Mouse (Mus musculus) heart, embryonic 14.5 days (tissue): ENCODE measurements around the gene Mroh3. TPM values are rescaled to one million over a fixed set of nuclear protein-coding genes. Genes with fewer than 3 reads are reported as not detected.

Source experiments
- ATAC-seq: fragments of 200-750 bp; cut with Nextera tagmentation; 2 replicates; pipeline ENCODE4 v1.8.0; 2017; ENCODE audit warnings: low read depth, moderate TSS enrichment; ENCODE audit not compliant: insufficient number of reproducible peaks, insufficient read depth, low FRiP score
- H3K27ac ChIP-seq, 2 experiments: fragments of 200-500 bp in 1 of 2; fragments of 300-500 bp in 1 of 2; sonication (generic) in 1 of 2; replicated peaks in 1 of 2; 2 replicates each; pipeline ENCODE4 v1.5.1; 2012 to 2014; ENCODE audit warnings: low read depth in 2 of 2, low read length in 2 of 2, control low read depth in 1 of 2, mild to moderate bottlenecking in 1 of 2, mixed read lengths in 1 of 2; ENCODE audit not compliant: control insufficient read depth in 1 of 2, insufficient read depth in 1 of 2
- H3K27me3 ChIP-seq: fragments of 300-500 bp; sonication (generic); 2 replicates; pipeline ENCODE4 v1.6.1; 2014; ENCODE audit warnings: mild to moderate bottlenecking, low read length, control low read depth; ENCODE audit not compliant: control insufficient read depth, insufficient read depth
- H3K36me3 ChIP-seq: fragments of 300-500 bp; sonication (generic); 2 replicates; pipeline ENCODE4 v1.6.1; 2014; ENCODE audit warnings: mild to moderate bottlenecking, control low read depth, low read length, mixed read lengths; ENCODE audit not compliant: control insufficient read depth, insufficient read depth
- H3K4me1 ChIP-seq, 2 experiments: fragments of 200-500 bp in 1 of 2; fragments of 300-500 bp in 1 of 2; sonication (generic) in 1 of 2; 2 replicates each; pipeline ENCODE4 v1.6.1; 2012 to 2014; ENCODE audit warnings: low read length in 2 of 2, control low read depth in 1 of 2, mixed read lengths in 1 of 2; ENCODE audit not compliant: control insufficient read depth in 2 of 2, insufficient read depth in 2 of 2
- H3K4me2 ChIP-seq: fragments of 300-500 bp; sonication (generic); 2 replicates; pipeline ENCODE4 v1.6.1; 2014; ENCODE audit warnings: mild to moderate bottlenecking, low read length
- H3K4me3 ChIP-seq, 2 experiments: fragments of 200-500 bp in 1 of 2; fragments of 300-500 bp in 1 of 2; sonication (generic) in 1 of 2; 2 replicates each; pipeline ENCODE4 v1.5.1; 2012 to 2014; ENCODE audit warnings: low read length in 2 of 2, mild to moderate bottlenecking in 2 of 2, control low read depth in 1 of 2, low read depth in 1 of 2, moderate library complexity in 1 of 2; ENCODE audit not compliant: control insufficient read depth in 1 of 2, insufficient read depth in 1 of 2
- H3K9ac ChIP-seq: fragments of 300-500 bp; sonication (generic); 2 replicates; pipeline ENCODE4 v1.6.1; 2014; ENCODE audit warnings: mild to moderate bottlenecking, low read length
- H3K9me3 ChIP-seq: fragments of 300-500 bp; sonication (generic); 2 replicates; pipeline ENCODE4 v1.6.1; 2016; ENCODE audit warnings: low read length, control low read depth; ENCODE audit not compliant: control insufficient read depth
- WGBS: fragments of 180-500 bp; shearing (Covaris S2); extraction: QIAGEN DNeasy Blood & Tissue Kit; methylation state at CpG from one replicate; pipeline ENCODE4 v1.1.7; 2014; 5-methylcytosine and 5-hydroxymethylcytosine counted together
- polyA plus RNA-seq: library from polyadenylated mRNA; unstranded; fragments of >200 nt; fragmentation: Nextera tagmentation; extraction: Ambion mirVana; gene quantifications from 2 replicates; pipeline ENCODE4 v1.2.1, GENCODE M21; 2014

The Mroh3 gene
- polyA plus RNA-seq, 1 experiment from 2014 or later = not detected

DNA sequence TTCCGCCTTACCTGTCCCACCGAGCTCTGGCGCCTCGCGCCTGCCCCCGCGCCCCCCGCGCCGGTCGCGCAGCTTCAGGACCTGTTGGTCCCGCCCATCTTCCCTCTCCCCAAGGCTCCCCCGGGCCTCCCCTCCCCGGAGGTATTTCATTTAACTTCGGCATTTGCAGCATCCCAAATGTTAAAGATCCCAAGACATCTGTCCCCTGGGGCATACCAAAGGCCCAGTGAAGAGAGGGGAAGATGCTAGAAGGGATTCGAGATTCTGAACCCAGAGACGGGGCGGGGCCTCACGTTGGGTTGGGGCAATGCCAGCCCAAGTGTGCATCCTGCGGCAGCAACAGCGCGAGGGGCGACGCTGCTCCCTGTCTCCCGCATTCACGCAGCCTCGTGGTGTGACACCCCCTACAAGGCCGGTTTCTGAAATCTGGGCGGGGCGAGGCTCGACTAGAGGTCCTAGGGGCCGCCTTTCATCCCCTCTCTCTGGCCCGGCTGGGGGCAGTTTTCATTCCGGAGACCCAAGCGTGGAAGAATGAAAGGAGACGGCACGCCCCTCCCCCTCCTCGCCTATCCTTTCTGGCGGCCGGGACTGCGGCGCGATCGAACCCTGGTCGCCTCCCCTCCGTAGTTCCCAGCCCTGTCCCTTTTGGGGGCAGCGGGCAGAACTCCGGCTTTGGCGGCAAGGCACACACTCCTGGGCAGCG lies 21.4 kb upstream of the Mroh3 start, which contains the start of gene Inava:
Gene Inava (minus strand): TSS at position 373 of the 703 bp plus-strand sequence.
- Histone ChIP-seq H3K36me3 (no peaks in the 10 kb centered on the region), H3K27me3 (peaks cover 52% of the 10 kb centered on the region), H3K9ac (peak within 1 kb of the TSS; percentile 51), H3K4me3 (peak within 1 kb of the TSS; percentile 53 to 58), H3K4me1 (peaks cover 0 to 12% of the 10 kb centered on the region in 2 experiments; a peak in 2 of 4 replicates), H3K4me2 (peak within 1 kb of the TSS; percentile 91), H3K9me3 (no peaks in the 10 kb centered on the region), H3K27ac (no peak within 1 kb of the TSS)
- 1% methylated on average over 50 of the region's 51 CpGs for WGBS
- ATAC-seq = peak; percentile 24; the same call in 1 of the 2 replicates

DNA sequence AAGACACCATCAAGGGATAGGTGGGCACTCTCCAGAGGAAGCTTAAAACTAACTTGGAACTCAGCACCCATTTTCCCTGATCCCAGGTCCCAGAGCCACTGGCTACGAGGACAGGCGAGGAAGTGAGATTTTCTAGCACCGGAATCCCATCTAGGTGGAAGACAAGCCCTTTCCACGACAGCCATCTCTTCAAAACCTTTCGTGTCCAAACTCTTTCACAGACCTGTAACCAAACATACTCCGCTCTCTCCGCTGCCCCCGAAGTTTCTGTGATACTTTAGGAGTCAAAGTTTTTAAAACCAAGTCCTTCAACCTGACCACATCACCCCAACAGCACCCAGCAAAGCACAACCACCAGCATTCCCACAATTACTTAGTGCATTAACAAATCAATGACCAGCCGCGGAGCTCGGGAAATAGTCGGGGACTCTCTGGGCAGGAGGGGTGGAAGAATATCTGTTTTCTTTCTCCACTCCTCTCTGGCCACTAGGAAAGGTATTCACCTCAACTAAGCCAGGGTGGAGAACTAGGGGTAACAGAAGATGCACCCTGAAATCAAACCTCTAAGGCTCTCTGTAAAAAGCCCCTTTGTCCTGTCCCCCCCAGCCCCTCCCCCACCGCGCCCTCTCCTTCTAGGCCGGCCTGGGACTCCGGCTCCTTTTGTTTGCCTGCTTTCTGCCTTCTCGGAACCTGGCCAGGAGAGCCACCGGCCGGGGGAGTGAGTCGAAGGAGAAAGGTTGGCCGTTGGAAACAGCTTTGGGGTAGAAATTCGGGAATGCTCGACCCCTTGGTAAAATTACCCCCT lies 20.6 kb upstream of the Mroh3 start:
- peak overlapping the region; percentile 53 to 58 for H3K4me3 ChIP-seq
- 3% methylated on average over 23 of the region's 23 CpGs for WGBS
- peaks cover 54% of the 10 kb centered on the region for H3K27me3 ChIP-seq
- H3K36me3 ChIP-seq = no peaks in the 10 kb centered on the region
- no peaks in the 10 kb centered on the region for H3K9me3 ChIP-seq
- ATAC-seq = no peak
- peak overlapping the region; percentile 51; the same call in 1 of the 2 replicates for H3K9ac ChIP-seq
- peaks cover 7 to 19% of the 10 kb centered on the region in 2 experiments for H3K4me1 ChIP-seq
- no peak overlapping the region for H3K27ac ChIP-seq
- H3K4me2 ChIP-seq = peak overlapping the region; percentile 91

DNA sequence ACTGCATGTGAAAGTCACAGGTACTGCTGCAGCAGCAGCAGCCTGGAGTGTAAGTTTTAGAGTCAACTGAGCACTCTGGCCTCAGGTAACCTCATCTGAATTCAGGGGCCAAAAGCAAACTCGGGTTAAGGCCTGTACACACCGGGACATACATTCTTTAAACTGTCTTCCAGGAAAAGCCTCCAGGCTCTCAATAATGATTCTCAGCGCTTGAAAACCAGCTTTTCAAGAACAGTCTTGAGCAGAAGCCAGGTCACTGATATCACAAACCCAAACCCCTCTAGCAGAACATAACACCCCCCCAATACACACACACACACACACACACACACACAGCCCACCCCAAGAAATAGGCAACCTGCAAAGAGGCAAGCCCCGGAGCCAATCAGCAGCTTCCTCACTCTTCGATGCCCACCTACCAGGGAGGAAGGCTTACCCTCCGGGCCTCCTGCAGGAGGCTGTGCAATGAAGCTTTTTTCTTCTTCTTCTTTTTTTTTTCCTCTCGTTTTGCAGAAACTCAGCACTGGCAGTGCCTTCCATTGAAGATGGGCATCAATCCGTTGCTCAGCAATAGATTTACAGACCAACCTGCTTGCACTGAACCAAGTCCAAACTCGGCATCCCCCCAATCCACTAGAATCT lies 19.8 kb upstream of the Mroh3 start:
- no peak overlapping the region for H3K4me3 ChIP-seq
- H3K27me3 ChIP-seq = peaks cover 54% of the 10 kb centered on the region
- H3K4me1 ChIP-seq = peaks cover 12 to 27% of the 10 kb centered on the region in 2 experiments
- 14% methylated on average over 9 of the region's 9 CpGs for WGBS
- no peak overlapping the region for H3K27ac ChIP-seq
- no peaks in the 10 kb centered on the region for H3K9me3 ChIP-seq
- H3K9ac ChIP-seq = no peak overlapping the region
- ATAC-seq = no peak
- no peaks in the 10 kb centered on the region for H3K36me3 ChIP-seq
- peak overlapping the region; percentile 91; the same call in 1 of the 2 replicates for H3K4me2 ChIP-seq

DNA sequence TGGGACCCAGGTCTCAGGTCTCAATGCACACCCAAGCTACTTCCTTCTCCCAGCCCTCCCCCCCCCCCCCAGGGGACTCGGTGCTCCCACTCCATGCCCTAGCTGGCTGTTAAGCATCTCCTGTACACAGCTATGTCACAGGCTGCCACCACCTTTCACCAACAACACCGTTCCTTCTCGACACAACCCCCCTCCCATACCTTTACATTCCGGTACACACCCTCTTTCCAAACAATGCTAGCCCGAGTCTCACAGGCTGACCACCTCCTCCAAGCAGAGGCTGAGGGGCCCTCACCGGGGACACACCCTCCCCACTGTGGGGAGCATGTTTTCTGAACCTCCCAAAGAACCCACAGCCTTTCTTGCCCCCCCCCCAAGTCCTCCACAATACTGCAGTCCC lies 19.0 kb upstream of the Mroh3 start:
- Histone ChIP-seq H3K27me3 (peaks cover 54% of the 10 kb centered on the region), H3K9ac (no peak overlapping the region), H3K4me3 (no peak overlapping the region)

DNA sequence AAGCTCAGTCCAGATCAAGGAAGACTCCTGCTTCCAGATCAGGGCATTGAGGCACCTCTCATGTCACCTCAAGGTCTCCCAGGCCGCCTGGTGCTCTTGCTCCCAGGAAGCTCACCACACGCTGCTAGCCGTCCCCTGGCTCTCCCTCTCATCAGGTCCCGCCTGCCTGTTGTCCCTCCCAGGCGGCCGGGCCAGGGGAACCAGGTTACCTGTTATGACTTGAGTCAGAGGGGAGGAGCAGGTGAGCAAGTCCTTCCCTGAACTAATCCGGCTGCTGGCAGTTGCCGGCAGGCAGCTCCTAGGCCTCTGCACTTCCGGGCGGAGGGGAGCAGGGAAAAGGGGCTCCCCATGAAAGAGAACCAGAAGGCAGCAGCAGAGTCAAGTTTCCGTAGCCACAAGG lies 17.6 kb upstream of the Mroh3 start:
- no peak overlapping the region for H3K9ac ChIP-seq
- peaks cover 49% of the 10 kb centered on the region for H3K27me3 ChIP-seq
- no peaks in the 10 kb centered on the region for H3K9me3 ChIP-seq
- ATAC-seq = no peak
- no peak overlapping the region for H3K27ac ChIP-seq
- H3K4me1 ChIP-seq = peaks cover 12 to 27% of the 10 kb centered on the region in 2 experiments
- H3K4me2 ChIP-seq = no peak overlapping the region
- 64% methylated on average over 11 of the region's 11 CpGs for WGBS
- H3K36me3 ChIP-seq = no peaks in the 10 kb centered on the region
- no peak overlapping the region for H3K4me3 ChIP-seq

More for the DNA sequence above, 19.0 kb upstream of the Mroh3 start:
- no peak for ATAC-seq
- Histone ChIP-seq H3K27ac (no peak overlapping the region), H3K4me1 (peaks cover 12 to 27% of the 10 kb centered on the region in 2 experiments), H3K9me3 (no peaks in the 10 kb centered on the region), H3K4me2 (no peak overlapping the region), H3K36me3 (no peaks in the 10 kb centered on the region)
- 10% methylated on average over 6 of the region's 6 CpGs for WGBS

DNA sequence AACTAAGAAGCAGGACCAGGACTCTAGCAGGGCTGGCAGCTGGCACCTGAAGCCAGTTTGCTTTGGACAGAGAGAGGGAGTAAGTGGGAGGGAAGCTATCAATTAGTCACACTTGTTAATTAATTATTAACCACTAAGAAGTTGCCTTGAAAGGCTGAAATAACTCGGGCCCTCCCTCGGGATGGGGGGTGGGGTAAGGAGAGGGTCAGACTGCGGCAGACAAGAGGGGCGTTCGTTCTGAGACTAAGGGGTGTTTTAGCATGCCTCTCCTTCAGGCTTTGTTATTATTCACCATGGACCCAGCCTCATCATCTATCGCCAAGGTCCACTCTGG lies 16.4 kb upstream of the Mroh3 start:
- ATAC-seq = no peak
- H3K4me1 ChIP-seq = peaks cover 12 to 22% of the 10 kb centered on the region in 2 experiments

DNA sequence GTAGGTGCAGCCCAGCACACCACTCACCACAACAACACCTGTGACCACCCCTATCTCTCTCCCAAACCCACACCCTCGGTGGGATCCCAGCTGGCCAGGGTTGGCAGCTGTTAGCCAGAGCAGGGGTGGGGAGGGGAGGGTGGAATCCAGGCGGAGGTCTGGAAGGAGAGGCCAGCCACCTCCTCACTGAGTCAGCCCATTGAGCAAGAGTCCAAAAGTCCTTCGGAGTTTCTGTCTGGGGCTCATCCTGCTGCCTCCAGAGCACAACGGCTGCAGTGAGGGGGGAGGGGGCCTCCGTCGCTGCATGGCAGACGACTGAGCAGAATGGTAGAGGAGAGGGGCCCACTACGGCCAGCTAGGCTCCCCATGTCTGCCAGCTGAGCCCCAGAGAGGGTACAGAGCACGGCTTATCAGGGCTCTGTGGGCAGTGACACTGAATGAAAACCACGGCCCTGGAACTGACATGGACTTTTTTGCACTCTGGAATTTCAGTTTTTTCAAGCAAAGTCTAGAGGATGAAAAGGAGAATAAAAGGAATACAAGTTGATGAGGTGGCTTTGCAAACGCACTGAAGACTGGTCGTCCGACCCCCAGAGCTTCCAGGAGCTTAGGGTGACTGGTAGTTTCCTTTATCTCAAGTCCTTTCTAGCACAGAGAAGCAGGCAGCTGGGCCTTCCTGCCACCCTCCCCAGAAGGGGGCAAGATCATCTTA lies 15.9 kb upstream of the Mroh3 start:
- Histone ChIP-seq H3K9me3 (no peaks in the 10 kb centered on the region), H3K27me3 (peaks cover 37% of the 10 kb centered on the region), H3K9ac (no peak overlapping the region), H3K4me1 (peaks cover 12 to 17% of the 10 kb centered on the region in 2 experiments), H3K27ac (no peak overlapping the region), H3K36me3 (no peaks in the 10 kb centered on the region), H3K4me3 (no peak overlapping the region), H3K4me2 (peak overlapping the region; percentile 21)
- ATAC-seq = no peak
- WGBS = 15% methylated on average over 13 of the region's 13 CpGs

More for the DNA sequence above, 16.4 kb upstream of the Mroh3 start:
- no peak overlapping the region for H3K27ac ChIP-seq
- no peak overlapping the region for H3K9ac ChIP-seq
- WGBS = 64% methylated on average over 6 of the region's 6 CpGs
- H3K36me3 ChIP-seq = no peaks in the 10 kb centered on the region
- no peak overlapping the region for H3K4me3 ChIP-seq
- peaks cover 42% of the 10 kb centered on the region for H3K27me3 ChIP-seq
- no peak overlapping the region for H3K4me2 ChIP-seq
- no peaks in the 10 kb centered on the region for H3K9me3 ChIP-seq
